Mouse (Mus musculus): Measurements from ENCODE around the gene Rspo4. TPM values are rescaled to one million over a fixed set of nuclear protein-coding genes. Genes with fewer than 3 reads are reported as not detected.

Rspo4 gene
- not detected for total RNA-seq (2023)

DNA sequence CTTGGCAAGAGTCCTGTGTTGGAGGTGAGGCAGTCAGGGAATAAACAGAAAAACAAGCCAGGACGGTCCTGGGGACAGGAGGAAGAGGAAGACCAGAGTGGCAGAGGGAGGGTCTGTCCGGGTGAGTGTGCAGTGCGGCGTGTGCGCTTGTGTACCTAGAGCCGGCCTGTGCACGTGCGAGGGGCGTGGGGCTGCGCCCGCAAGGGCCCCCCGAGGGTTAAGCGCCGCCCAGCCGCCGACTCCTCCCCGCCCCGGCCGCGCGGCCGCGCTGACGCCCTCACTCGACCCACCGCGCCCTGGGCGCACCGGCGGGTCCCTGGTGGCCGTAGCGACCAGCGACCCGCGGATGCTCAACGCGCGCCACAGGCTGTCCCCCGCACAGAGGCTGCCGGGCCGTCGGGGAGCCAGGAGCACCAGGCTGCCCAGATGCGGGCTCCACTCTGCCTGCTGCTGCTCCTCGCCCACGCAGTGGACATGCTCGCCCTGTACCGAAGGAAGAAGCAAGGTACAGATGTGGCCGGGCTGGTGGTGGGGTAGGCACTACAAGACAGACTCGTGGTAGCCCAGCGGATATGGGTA is at the start of gene Rspo4:
Gene Rspo4, plus strand, starts transcription at position 280 of the 579 bp plus-strand sequence.

DNA sequence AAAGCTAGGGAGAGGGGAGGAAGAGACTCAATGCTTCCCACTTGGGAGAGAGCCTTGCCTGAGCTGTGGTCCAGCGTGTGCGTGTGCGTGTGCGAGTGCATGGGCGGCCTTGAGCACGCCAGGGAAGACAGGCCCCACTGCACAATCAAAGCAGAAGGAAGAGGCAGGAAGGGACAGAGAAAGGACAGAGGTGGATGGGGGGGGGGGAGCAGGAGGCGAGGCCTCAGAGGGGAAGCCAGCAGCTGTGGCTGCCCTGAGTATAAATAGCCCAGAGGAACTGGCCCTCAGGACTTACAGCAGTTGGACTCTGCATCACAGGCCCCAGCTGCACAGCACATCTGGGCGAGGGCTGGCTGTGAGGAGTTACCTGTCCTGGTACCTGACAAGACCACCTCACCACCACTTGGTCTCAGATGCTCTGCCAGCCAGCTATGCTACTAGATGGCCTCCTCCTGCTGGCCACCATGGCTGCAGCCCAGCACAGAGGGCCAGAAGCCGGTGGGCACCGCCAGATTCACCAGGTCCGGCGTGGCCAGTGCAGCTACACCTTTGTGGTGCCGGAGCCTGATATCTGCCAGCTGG is 68.3 kb downstream of the Rspo4 start, which contains the start of gene Angpt4:
Gene Angpt4, plus strand, starts transcription at position 292 of the 582 bp plus-strand sequence.

Other genes with a start within 250 kb of the Rspo4 start
- 10 to 100 TPM in 1 of 2 experiments, 1 to 10 TPM in 1; 9.2 to 13.4 TPM for gene Snph, start 210.3 kb upstream of the Rspo4 start, total RNA-seq (2023)
- gene Rad21l, start 174.4 kb upstream of the Rspo4 start, total RNA-seq (2023): not detected
- gene Tmem74b, start 140.9 kb upstream of the Rspo4 start, total RNA-seq (2023): not detected
- 10 to 100 TPM; 51.1 to 59.9 TPM for gene Psmf1, start 98.7 kb upstream of the Rspo4 start, total RNA-seq (2023)
- not detected for gene Angpt4, start 68.3 kb downstream of the Rspo4 start, total RNA-seq (2023)
- gene Fam110a, start 137.3 kb downstream of the Rspo4 start, total RNA-seq (2023): 1 to 10 TPM; 6.0 to 6.9 TPM
- gene Slc52a3, start 153.6 kb downstream of the Rspo4 start, total RNA-seq (2023): 1 to 10 TPM; 2.3 to 3.2 TPM
- not detected for gene Scrt2, start 238.6 kb downstream of the Rspo4 start, total RNA-seq (2023)